Mouse (Mus musculus): ENCODE measurements around the gene Prl8a6. TPM values are rescaled to one million over a fixed set of nuclear protein-coding genes. Genes with fewer than 3 reads are reported as not detected.

Prl8a6 gene
- total RNA-seq (2023) = not detected

DNA sequence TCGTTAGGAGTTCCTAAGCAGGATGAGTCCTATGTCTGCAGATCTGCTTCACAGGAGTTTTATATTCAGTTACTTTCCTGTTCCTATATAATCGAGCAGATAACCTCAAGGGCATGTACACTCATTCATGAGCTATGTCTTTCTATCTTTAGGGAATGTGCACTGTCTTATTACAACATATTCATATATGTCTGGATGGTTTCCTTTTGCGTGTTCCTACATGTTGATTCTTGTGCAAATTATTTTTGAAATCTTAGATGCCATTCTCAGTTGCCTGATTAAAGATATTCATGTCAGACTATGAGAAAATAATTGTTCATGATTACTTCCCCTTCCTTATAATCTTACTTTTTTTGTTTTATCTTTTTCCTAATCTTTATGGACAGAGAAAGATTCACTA is at the start of gene Prl8a6:
Gene Prl8a6 (minus strand): TSS at position 101 of the 400 bp plus-strand sequence.

DNA sequence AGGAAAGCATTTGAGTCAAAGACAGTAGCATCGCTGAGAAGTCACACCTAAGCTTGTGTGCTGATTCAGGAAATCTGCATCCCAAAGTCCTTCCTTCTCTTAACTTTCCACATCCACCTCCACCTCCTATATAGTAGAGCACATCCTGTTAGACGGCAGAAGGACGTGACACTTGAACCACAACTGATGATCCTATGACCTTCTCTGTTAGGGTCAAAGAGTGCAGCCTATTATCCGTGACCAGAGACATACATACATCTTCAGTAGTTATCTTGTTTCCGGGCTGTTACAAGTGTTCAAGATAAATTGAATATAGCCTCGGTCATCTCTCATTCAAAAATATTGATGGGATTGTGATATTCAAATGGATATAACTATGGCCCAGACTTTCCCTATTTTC is 47.7 kb downstream of the Prl8a6 start, which contains the start of gene Prl2b1:
Gene Prl2b1 (minus strand): TSS at position 101 of the 400 bp plus-strand sequence.

Other genes with a start within 250 kb of the Prl8a6 start
- gene Prl3c1, start 242.0 kb downstream of the Prl8a6 start, total RNA-seq (2023) = not detected
- gene Prl3b1, start 196.8 kb downstream of the Prl8a6 start, total RNA-seq (2023) = not detected
- not detected for gene Prl3a1, start 179.3 kb downstream of the Prl8a6 start, total RNA-seq (2023)
- gene Prl6a1, start 126.1 kb downstream of the Prl8a6 start, total RNA-seq (2023) = not detected
- not detected for gene Prl8a2, start 93.0 kb downstream of the Prl8a6 start, total RNA-seq (2023)
- gene Prl2b1, start 47.8 kb downstream of the Prl8a6 start, total RNA-seq (2023) = not detected
- gene Prl8a8, start 74.5 kb upstream of the Prl8a6 start, total RNA-seq (2023) = not detected
- gene Prl8a9, start 125.9 kb upstream of the Prl8a6 start, total RNA-seq (2023) = not detected
- not detected for gene Prl8a1, start 143.5 kb upstream of the Prl8a6 start, total RNA-seq (2023)
- gene Prl7b1, start 171.9 kb upstream of the Prl8a6 start, total RNA-seq (2023) = not detected
- not detected for gene Prl7a1, start 203.8 kb upstream of the Prl8a6 start, total RNA-seq (2023)
- gene Prl7a2, start 229.3 kb upstream of the Prl8a6 start, total RNA-seq (2023) = not detected

Measured in neutrophil, adult 59 days (primary cell).